Mouse (Mus musculus) Muller cell, postnatal 12 days (primary cell): Measurements from ENCODE around the gene Plcl1.

Source experiments
- DNase-seq: peaks from one replicate; pipeline ENCODE4 v3.0.0-alpha.2; 2015; ENCODE audit errors: inconsistent ontology term

The Plcl1 gene

DNA sequence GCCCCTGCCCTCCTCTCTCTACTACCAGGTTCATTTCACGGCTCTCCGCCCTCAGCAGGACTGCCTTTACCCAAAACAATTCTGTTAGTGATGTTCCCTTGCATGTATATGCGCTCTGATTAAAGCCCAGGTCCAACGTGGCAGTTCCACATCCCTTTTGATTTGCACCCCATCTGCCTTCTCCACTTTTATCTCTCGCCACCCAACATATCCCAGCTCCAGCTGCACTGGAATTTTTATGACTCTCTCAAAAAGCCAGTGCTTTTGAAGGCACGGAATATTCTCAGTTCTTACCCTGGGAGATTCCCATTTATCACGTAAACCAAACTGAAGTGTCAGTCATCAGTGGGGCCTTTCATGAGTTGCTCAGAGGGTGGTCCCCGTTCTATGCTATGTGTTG is 200.7 kb downstream of the Plcl1 start:
- no peak for DNase-seq

DNA sequence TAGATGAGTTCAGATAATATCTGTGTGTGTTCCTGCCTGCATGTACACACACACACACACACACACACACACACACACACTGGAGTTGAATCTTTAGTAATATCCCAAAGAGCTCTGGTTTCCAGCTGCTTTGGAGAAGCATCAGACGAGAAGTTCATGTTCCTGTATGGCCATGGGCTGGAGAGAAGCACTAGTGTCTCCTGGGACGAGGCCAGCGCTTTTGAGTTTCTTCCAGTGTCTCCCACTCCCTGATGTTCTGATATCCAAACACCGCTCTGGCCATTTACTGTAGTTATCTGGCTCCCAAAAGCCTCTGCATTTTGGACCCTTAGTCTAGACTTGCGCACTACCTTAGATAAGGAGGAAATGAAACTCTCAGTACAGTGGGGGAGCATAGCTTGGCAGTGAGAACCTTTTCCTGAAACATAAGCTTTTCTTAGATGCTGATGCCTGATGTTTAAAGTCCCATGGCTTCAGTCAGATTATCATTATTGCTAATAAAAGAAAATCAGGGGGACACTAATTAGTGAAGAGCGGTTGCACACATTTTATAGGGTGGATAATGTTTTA is 207.1 kb downstream of the Plcl1 start:
- DNase-seq, result no peak

DNA sequence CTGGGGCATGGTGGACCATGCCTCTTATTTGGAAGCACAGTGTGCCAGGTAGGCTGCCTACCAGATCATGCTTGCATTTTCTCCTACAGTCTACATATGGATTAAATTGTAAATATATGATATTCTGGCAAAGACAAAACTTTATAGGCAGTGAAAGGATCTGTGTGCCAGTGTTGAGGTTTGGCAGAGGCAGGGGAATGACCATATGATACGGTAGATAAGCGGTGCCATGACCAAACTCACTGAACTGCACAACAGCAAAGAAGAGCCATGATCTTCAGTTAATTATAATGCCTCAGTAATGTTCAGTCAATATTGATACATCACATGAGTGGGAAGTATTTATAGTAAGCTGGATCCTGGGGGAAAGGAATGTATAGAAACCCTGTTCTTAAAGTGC is 212.1 kb downstream of the Plcl1 start:
- DNase-seq, result no peak

DNA sequence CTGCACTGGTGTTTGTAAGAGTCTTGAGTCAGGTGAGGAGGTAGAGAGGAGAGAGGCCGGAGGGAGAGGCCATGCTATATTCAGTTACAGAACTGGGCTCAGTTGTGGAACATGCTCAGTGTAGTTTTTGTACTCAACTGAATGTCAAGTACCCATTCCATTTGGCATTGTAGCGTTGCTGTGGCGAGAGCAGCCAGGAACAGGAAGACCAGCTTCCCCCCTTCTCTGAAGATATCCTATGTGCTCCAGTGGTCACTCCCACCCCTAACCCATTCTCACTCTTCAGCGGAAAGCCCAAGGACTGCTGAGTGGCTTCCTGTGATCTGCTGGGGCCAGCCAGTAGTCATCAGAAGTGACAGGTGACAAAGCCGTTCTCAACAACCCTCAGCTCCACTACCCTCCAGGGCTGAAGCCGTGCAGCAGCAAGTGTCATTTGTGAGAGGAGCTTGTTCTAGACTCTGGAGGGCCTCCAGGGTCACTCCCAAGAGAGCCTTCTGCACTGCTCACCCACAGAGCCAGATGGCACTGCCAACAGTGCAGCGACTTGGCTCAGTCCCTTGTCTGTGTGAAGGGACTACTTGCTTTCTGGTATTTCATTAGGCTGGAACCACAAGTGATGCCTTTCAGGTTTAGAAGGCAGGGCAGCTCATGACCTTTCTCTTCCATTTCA is 213.0 kb downstream of the Plcl1 start:
- peak; percentile 29 for DNase-seq

DNA sequence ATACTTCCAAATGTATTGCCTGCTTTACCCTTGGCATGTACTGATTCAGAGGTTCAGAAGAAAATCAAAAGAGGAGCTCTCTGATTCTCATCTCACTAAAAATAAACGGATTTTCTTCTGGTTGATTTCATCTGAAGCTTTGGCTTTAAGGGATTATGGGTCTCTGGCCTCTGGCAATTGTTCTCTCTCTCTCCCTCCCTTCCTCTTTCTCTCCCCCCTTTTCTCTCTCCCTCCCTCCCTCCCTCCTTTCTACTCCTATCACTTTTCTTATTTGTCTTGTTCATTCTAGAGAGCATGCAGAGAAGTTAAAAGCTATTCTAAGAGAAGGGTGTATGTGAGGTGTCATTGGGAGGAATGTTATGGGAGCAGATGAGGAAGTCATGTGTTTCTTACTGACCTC is 225.8 kb downstream of the Plcl1 start:
- no peak for DNase-seq

DNA sequence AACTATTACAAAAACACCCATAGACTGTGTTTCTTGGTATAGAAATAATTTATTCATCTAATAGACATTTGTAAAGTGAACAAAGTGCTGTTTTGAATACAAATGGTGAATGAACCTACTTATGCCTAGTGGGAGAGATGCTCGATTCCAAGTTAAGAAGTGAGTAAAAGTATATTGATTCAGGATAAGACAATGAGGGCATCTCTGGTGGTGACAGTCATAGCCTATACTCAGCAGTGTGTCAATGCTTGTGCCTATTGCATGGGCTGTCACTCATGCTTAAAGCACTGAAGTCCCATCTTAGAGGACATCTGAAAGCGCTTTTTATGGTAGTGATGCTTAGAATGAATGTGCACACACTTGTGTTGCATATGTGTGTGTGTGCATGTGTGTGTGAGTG is 226.3 kb downstream of the Plcl1 start:
- DNase-seq, result no peak

DNA sequence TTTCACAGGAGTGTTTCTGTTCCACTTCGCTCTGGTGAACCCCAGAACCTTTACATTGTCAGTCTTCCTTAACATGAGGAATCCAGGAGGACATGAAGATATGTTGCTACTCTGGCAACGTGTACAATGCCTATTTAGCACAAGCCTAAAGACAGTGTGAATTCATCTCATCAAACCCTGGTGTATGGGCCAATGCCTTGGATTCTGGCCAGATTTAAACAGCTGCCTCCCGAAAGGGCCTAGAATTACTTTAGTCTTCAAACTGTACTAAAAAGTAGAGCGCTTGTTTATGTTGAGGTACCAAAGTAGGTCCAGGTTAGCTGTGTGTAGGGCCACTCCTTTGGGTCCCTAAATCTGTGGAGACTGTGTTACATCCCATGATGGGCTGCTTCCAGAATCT is 227.6 kb downstream of the Plcl1 start:
- no peak for DNase-seq

DNA sequence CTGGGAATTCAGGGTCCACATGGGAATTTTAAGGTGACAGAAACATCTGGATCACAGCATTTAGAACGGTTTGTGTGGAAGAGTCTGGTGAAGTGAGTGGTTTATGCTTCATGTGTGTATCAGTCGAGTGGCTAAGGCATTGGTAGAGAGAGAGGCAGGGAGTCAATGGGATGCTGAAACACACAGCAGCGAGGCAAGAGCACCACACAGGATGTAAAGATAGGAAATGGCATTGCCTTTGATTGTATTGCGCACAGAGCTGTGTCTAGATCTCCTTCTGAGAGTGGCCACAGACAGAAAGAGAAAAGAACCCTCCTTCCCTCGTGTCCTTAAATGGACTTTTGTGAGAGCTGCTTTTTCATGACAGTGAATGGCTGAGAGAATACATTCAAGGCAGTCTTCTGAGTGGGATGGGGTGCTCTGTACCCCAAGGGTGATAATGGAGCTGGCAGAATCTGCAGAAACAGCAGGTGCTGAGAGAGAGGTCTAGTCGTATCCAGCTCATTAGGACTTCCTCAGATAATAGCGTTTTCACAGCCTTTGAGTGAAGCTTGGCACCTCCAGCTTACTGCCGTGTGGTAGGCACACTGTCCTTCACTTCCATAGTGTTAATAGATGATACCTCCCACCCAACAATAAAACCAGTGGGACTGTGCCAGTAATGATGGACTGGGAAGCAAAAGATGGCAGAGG is 253.9 kb downstream of the Plcl1 start:
- no peak for DNase-seq

DNA sequence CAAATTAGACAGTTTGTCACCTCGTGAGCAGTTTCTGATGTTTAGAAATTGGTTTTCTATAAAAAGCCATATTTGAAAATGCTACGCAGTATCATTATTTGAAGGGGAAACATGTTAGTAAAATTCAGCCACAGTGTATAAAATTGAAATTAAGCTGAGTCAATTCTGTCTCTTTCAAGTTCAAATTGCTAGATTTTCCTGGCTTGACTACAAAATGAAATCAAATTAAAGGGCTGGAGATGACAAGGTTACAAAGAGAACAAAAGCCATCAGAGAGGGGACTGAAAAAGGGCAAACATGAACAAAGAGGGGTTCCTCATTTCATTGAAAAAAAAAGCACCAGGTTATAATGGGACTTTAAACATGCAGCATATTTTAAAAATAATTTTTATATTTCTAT is 255.7 kb downstream of the Plcl1 start:
- DNase-seq, result no peak

DNA sequence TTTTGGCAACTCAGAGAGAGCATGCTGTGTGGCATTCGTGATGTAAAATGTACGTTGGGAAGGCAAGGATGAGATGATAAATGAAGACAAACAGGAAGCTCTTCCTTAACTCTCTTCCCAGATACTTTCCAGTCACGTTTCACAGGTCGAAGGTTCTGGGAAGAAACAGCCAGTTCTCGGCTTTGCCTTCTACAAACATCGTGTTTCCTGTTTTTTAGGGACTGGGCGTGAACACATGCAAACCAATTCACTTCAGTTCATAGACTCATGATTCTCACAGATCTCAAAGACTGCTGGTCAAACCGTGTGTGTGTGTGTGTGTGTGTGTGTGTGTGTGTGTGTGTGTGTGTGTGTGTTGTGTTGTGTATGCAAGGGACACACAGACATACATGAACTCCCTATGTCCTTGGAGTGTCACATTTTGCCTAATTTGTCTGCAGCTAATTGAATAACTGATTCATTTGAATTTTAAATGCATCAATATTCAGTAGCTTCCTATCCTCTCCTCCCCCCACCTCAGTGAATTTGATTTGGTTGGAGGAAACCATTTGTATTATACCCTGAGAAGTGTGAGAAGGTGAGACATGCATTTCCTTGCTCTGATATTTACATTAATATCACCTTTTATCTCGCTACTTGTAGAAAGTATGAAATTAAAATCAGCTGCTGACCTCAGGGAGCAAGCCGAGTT is 259.6 kb downstream of the Plcl1 start:
- no peak for DNase-seq

DNA sequence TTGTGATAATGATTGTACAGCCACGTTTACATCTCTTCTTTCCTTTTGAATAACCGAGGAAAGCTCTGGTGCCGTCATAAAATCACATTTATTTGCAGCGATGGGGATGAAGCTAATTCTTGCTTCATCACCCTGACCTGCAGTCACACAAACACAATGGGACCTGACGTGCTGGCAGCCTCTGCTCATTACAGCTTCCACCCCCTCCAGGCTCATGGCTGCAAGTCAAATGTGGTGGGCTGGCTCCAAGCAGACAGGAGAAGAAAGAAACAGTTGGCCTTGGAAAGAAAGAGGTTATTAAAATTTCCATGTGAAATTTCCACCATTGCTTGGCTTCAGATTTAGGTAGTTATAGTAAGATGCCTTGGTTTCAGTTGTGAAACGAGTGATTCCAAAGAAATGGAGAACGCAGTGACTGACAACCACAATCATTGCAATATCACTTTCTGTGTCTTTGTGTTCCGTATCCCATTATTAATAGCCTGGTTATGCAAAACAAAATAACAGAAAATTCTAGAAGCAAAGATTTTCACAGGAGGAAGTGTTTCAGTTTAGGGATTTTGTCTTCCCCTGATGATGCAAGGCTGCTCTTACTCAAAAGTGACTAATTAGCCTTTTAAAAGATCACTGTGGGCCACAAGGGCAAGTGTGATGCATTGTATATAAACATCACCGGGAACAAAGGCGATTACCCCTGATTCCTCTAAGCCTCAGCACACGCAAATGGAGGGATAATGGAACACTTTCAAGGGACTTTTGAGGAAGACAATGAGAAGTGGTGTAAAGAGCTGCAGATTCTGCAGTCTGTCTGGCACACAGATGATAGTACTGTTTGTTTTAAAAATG is 260.3 kb downstream of the Plcl1 start:
- peak; percentile 87 for DNase-seq

DNA sequence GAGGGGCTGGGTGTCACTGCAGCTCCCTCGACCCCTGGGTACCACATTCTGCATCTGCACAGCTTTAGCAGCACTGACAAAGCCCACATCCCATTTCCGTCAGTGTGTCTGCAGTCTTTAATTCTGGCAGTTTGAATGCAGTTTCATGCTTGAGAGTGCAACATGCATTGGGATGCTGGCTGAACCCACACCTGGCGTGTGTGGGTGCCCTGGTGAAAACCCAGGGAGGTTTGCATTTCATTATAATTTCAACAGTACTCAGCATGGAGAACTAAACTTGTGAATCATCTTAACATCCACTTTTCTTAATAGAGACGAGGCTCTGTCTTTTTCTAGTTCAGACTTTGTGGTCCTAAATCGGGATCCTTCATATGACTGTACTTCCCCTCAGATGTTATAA is 261.1 kb downstream of the Plcl1 start:
- no peak for DNase-seq

DNA sequence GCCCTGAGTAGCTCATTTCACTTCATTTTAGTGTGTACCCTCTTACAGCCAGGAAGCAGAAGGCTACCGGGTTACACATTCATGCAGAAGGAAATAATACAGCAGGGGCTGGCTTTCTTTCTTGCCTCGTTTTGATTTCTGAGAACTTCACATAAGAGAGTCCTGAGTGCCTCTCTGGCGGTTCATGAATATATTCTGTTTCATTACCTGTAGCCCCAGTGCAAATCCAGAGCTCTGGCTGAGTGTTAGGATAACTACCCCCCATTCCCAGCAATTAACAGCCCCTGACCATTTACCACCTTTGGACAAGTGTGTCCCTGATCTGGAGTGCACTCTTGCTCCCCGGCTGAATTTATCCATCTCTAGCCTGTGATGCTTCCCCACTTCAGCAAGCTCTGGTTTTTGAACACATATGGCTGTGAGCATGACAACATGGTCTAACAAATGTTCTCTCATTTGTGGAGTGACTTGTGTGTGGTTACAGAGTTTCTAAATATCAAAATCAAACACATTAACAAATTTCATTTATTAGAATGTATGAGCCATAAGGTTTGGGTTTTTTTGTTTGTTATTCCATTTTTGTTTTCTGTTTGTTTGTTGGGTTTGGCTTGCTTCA is 263.0 kb downstream of the Plcl1 start:
- DNase-seq, result no peak

DNA sequence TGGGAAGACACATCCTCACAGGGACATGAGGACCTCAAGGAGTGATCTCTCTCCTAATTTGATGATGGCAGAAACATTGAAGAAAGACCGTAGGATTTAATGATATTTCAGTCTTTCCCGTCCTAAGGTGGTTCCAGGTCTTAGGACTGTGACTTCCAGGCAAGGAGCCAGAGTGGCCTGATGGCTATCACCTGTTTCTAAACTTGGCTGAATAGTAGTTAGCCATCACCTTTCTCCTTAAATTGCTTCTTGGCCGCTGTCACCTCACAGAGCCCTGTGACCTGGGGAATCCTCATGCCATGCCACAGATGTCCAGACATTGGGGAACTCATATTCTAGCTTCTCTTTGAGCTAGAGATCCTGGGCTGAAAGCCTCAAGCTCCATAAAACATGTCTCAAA is 277.0 kb downstream of the Plcl1 start:
- DNase-seq, result no peak

DNA sequence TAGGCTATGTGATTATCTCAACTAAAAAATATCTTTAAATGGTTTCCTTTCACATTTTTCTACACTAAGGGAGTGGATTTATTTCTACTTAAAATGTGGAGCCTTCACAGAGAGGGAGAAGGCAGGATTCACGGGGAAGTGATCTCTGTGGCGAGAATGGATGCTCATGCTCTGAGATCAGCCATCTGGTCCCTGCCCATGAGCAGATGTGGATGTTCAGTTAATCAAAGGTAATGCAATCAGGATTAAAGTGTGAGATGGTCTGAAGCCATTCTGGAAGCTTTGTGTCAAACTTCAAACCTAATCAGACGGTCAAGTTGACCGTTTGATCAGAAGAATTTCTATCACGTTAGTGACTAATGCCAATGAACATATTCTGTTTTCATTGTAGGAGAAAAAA is 280.5 kb downstream of the Plcl1 start:
- DNase-seq, result no peak

DNA sequence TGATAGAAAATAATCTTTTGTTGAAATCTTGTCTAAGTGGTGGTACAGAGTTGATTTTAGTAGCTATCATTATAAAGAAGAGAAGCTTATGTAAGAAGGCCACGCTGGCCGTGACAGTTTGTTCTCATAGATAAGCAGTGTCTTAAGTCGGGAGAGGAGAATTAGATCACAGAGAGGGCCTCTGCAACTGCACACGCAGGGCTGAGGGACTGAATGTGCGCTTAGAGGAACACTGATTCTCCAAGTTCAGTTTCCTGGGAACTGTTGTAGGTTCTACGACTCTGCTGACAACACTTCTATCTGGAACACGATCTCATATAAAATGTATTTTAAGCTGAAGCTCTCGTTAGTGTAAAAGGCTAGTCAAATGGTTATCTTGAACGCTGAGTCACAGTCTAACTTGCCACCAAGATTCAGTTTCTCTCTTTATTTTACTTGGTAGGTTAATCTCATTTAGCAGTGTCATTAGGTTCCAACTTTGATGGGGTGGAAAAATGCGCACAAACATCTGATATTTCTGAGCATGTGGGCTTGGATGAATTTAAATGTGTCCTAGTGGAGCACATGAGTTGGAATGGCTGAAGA is 288.0 kb downstream of the Plcl1 start:
- DNase-seq, result peak; percentile 38

DNA sequence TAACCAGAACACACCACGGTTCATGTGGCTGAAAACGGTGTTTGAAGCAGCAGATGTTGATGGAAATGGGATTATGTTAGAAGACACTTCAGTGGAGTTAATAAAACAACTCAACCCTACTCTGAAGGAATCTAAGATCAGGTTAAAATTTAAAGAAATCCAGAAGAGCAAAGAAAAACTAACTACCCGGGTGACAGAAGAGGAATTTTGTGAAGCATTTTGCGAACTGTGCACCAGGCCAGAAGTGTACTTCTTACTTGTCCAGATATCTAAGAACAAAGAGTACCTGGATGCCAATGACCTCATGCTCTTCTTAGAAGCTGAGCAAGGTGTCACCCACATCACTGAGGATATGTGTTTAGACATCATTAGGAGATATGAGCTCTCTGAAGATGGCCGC is 290.5 kb downstream of the Plcl1 start:
- DNase-seq, result no peak

DNA sequence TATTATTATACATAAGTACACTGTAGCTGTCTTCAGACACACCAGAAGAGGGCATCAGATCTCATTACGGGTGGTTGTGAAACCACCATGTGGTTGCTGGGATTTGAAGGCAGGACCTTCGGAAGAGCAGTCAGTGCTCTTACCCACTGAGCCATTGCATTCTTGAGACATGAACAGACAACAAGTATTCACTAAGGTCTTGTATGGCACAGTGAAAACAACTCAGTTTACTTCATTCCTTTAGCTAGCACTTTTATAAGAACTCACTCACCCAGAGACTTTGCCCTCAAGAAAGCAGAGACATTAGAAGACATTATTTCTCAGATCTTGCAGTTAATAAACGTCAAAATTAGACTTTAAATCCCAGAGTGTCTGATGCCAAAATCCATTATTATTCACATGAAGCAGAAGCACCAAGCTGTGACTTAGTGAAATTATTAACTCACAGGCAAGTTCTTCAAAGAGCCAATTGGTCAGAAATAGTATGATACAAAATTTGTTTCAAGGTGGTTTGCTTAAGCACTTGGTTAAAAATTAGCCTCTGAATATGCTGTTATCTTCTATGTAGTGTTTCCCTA is 293.8 kb downstream of the Plcl1 start:
- DNase-seq, result no peak

DNA sequence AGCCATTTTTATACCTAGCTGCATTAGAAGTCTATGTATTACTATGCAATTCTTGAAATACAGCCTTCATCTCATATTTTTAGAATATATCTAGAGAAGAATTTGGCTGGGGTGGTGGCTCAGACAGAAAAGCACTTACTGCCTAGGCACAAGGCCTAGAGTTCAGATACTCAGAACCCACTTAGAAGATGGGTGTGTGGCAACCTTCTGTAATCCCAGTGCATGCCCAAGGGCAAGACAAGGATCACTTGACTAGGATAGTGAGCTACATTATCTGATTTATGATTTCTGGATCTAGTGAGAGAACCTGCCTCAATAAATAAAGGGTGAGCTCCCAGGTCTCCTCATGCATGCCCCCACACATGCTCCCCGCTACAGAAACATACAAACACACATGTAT is 294.3 kb downstream of the Plcl1 start:
- DNase-seq, result no peak

DNA sequence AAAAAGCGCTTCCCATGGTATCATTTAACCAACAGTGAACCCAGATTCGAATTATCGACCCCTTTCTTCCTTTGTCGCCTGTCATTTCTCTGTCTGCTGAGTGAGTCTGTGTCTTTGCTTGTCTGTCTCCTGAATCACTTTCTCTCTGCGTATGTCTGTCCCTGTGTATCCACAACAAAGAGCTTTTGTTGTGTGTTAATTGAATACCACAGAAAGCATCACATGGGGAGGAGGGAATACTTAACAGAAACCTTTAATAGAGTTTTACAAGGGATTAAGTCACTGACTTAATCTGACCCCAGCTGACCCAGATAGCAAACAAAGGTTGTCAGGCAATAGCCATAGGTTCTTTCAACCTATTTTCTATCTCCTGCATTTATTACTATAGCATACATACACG is 295.0 kb downstream of the Plcl1 start:
- DNase-seq, result peak; percentile 34

DNA sequence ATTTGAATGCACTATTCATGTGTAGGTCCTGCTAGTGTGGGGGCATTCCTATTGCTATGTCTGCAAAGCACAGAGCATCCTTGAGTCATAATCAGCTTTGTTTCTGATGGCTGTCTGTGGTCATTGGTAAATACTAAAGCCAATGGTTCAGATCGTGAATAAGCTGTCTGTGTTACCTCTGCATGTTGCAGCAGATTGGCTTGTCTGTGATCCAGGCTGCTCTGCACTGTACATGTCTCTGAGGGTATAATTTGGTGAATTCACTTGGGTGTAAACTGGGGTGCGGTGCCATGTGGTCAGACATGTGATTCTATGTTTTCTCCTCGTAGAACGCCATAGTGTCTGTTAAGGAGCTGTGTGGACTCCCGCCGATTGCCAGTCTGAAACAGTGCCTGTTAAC is 295.9 kb downstream of the Plcl1 start:
- DNase-seq, result no peak
